Mouse (Mus musculus) cerebellum, adult 9-11 months (tissue): ENCODE data around the gene Rab1a.
"Not testable (repeated sequence)": the region's sequence is repeated elsewhere in the genome, so short reads cannot be mapped to it uniquely, and the experiment has no call there.

ENCODE experiments used
- DNase-seq: peaks from one replicate; pipeline ENCODE4 v3.0.0; 2022

Rab1a gene

DNA sequence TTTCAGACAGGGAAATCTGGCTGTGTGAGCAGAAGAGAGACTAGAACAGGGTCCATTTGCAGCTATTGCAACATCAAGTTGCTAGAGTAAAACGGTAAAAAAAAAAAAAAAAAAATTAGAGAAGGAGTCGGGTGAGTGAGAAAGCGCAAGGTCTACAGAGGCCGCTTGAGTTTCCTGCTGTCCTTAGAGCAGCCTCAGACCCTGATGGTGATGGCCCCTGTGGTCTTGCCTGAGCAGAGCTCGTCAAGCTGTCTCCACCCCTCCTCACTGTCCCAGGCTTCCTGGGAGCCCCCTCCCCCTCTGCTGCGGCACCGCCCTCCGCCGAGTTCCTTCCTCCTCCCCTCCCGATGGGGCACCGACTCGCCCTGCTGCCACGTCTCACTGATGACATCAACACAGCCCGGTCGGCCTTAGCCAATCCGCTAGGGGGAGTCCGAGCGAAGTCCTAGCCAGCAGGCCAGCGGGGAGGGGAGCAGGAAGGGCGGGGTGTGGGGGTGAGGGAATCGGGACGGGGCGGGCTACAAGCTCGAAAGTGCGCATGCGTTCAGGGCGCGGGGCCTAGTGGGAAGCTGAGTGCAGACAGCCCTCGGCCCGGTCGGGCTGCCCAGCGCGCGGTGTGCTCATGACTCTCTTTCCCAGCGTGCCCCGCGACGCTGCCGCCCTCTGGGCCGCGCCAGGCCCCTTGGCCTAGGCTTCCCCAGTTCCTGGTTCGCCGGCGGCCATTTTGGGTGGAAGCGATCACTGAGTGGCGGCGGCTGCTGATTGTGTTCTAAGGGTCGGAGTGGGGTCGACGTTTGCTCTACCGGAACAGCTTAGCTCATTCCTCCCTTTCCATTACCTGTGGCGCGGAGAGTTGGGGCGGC is at the start of gene Rab1a:
Rab1a (plus strand) TSS at position 720 of the 863 bp plus-strand sequence.
- peak; percentile 100 for DNase-seq

DNA sequence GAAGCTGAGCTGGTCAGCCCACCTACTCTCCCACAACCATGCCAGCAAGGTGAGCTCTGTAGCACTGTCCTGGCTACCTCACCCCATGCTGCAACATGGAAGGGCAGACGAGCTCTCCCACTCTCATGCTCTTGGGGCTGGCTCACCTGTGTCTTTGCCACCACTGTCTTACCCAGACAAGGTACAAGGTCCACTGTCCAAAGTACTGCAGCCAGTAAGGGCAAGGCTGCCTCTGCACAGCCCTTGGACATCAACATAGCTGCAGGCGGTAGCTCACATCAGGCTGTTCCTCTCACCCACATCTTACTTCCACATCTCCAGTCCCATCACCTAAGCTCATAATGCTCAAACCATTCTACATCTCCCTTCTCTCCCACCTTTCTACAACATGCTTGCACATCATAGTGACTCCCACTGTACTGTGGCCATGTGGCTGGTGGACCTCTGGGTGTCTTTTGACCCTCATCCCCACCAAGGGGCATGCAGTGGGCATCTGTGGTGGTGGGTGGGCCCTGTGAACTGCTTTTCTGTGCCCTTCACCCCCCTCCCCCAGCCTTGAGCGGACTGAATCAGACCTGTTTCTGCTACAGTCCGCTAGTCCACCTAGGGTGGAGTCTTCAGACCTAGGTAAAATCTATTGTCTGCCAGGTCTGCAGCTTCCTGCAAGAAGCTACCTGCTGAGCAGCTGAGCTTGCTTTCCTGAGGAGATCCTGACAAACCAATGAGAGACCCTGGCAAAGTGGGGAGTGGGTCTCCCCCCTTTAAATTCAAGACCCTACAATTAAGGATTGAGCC is 48.9 kb upstream of the Rab1a start:
- DNase-seq: no peak

DNA sequence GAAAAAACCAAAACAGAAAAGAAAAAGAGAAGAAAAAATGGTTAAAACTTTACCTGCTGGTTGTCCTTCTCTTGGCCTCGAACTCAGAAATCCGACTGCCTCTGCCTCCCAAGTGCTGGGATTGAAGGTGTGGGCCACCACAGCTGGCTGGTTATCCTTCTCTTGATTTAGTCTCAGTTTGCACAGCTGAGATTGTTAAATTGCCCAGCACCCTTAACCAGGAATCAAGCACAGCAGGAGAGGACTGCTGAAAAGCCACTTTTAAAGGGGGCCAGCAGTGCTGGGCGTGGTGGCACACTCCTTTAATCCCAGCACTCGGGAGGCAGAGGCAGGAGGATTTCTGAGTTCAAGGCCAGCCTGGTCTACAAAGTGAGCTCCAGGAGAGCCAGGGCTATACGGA is 47.7 kb upstream of the Rab1a start:
- DNase-seq: not testable (repeated sequence)

DNA sequence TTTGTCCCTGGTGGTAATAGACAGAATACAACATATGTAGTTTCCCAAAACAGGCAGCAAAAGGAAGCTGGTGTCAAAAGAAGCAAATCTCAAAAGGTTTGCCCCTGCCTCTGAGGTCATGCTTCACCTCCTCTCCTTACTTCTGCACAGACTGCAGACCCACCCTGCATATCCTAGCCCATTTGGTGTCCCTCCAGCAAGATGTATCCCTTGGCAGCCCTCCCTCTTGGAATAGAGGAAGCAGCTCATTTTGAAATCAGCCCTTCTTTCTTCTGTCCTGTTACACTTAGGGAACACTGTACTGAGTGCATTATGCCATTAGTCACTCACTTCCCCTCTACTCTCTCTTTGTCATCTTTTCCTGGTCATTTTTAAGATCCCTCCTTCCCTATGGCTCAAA is 42.4 kb upstream of the Rab1a start:
- DNase-seq: no peak

DNA sequence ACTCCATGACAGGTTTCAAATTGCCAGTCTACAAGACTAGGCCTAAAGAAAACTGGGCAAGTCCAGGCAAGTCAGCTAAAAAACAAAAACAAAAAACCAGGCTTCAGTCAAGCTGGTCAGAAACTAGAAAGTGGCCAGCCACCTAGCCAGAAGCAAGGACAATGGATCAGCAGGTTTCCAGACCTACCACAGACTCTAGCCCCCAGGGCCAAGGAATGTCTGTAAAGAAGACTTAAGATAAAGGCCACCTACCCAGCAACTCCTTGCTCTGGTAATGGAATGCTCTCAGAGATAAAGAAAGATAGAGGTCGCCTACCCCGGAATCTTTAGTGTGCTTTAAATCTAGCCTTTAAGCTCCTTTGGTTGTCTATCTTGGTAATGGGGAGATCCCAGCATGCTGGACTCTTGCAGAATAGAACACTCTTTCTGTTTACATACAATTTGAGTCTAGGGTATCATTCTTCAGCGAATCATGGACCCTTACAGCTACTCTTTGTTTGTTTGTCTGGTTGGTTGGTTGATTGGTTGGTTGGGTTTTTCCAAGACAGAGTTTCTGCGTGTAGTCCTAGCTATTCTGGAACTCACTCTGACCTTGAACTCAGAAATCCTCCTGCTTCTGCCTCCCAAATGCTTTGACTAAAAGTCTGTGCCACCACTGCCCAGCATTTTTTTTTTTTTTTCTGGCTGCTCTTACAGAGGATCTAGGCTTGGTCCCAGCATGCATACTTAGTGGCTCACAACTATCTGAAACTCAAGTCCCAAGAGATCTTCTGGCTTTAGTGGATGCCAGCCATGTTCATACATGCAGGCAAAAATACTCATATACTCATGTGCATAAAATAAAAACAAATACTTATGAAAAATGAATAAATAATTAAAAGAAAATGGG is 36.0 kb upstream of the Rab1a start:
- no peak for DNase-seq

DNA sequence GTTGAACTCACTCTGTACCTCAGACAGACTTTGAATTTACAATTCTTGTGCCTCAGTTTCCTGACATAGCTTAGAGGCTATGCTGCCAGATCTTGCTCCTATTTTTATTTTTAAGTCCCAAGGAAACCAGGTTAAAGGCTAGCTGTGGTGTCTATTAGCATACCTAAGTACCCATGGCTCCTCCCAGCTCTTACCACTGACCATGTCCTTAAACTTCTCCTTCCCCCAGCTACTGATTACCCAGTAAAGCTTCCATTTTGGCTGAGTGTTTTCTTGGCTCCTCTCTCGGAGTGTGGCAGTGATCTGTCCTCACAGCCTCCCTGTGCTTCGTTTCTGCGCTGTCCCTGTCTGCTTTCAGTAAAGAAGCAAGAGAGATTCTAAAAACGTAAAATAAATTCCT is 35.2 kb upstream of the Rab1a start:
- DNase-seq: no peak

DNA sequence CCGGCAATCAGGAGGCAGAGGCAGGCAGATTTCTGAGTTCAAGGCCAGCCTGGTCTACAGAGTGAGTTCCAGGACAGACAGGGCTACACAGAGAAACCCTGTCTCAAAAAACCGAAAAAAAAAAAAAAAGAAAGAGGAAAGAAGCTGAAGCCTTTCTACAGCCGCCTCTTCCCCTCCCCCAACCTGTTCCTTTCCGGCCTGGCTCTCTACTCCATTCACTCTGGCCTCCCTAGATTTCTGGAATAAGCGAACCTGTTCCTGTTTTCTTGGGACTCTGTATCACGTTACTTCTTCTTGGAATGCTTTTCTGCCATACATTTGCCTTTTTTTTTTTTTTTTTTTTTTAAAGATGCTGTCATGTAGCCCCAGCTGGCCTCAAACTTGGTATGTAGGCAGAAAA is 34.8 kb upstream of the Rab1a start:
- not testable (repeated sequence) for DNase-seq

DNA sequence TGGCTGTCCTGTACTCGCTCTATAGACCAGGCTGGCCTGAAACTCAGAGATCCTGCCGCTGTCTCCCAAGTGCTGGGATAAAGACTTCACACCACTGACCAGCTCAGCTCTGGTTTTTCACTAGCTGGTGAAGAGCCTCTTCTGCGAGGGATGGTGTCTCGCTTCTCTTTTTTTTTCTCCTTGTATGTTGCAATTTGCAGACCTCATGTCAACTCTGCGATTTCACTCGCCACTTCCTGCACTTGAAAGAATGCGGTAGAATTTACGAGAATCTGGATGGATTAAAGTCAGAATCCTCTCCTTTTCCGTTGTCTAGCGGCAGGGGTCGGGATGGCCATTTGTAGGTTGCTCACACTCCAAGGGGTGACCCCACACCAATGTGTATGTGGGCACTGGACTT is 32.3 kb upstream of the Rab1a start:
- no peak for DNase-seq

DNA sequence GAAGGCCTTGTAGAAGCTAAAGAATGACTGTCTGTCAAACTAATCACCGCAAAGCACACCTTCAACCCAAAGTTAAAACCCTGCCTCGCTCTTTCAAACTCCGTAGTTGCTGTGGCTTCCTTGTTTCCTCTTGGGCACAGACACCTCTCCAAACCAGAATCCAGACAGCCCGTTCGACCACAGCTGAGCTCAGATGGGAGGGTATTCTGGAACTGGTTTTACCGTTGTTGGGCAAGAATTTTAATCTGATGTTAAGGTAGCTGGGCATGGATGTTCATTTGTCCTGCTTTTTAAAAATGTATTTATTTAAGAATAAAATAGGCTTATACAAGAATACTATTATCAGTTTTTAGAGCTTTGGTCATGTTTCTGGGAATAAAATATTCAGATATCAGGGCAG is 14.0 kb upstream of the Rab1a start:
- DNase-seq: no peak

DNA sequence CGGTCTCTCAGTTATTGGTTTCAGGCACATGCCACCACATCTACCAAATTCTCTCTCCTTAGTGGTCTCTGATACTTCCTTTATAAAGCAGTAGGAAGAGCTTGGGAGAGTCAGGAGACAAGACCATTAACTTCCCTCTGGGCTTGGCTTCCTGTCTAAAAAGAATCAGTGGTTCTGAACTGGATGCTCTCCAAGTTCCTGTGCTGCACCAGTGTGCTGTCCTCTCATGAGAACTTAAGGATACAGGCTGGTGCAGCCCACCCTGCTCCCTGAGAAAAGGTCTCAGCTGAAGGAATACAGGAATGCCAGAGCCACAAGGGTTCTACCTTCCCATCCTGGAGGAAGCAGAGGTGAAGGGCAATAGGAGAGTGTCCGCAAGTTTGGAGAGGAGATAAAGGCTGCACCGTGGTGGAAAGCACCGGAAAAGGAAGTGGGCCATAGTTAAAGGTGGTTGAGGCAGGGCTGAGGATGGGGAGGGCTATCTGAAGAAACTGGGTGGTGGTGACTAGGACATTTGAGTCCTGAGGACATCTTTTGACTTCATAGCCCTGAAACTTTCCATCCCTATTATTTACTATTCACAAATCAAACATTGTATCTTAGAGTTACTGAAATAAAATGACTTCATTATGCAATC is 8.0 kb upstream of the Rab1a start:
- no peak for DNase-seq

DNA sequence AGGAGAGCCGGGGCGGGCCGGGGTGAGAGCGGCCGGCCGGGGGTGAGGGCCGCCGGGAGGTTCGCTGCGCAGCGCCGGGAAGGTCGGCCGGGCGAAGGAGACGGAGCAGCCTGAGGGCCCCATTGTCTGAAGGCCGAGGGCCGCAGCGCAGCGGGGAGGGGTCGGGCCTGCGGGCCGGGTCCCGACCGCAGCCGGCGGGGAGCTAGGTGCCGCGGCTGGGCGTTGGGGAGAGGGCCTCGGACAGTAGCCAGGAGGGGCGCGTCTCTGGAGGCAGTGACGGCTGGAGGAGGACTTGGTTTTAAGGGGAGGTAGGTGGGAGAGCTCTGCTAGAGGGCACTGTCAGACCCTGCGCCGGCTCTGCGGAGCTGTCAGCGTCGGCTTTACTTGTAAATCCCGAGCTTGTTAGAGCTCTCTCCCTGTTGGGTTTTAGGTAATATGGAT is 449 bp downstream of the Rab1a start:
- peak; percentile 75 for DNase-seq

DNA sequence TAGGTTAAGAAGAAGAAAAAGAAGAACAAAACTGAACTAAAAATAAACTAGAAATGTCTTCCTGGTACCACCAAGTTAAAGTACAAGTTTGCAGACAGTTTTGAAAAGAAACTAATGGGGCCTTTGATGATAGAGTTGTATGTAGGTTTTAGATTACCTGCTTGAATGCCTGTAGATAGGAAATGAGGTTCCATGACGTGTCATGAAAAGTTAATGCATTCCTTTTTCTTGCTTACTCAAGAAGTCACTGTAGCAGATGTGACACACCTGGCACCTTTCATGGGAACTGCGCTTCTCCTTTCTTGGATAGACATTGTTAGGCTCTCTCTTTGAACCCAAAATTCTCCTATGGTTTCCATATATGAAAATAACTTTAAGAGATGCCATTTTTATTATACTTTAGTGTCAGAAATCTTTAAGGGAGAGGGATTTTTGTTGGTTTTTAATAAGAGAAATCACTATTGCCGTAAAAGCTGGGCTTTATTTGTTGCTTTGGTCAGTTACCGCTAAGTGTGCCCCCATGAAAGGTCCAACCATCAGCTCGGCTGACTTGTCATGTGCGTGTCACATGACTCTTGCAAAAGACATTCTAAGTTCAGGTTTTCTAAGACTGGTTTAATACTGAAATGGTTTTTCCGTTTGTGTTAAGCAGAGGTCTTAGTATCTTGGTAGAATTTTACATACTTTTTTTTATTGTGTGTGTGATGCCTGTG is 1.2 kb downstream of the Rab1a start:
- DNase-seq: no peak

DNA sequence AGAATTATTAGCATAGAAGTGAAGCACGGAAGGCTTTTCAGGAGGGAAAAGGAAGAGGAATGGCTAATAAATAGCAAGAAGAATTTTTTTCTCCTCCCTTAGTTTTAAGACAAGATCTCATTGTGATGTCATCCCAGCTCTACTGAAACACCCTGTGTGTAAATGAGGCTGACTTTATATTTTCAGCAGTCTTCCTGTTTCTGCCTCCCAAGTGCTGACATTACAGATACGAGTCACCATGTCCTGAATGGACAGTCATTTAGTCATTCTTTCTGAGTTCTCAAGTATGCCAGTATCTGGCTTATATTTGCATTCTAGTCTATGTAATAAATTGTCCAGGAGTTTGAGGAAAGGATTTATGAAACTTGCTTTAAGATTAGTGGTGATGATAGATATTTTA is 3.1 kb downstream of the Rab1a start:
- no peak for DNase-seq

DNA sequence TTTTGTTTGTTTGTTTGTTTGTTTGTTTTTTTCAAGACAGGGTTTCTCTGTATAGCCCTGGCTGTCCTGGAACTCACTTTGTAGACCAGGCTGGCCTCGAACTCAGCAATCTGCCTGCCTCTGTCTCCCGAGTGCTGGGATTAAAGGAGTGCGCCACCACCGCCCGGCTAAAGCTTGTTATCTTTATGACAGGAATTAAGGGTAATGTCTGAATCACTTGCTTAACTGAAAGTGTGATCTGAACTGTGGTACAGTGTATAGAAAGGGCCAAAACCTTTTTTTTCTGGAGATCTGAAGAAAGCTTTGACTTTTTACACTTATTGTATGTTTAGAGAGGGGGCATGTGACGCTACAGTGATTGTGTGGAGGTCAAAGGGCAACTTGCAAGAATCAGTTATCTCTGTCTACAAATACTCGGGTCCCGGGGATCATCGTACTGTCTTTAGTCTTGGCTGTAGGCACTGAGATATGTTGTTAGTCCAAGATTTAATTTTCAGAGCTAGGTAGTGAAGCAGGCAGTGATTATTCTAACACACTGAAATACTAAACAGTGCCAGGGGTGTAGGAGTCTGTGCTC is 3.7 kb downstream of the Rab1a start:
- no peak for DNase-seq

DNA sequence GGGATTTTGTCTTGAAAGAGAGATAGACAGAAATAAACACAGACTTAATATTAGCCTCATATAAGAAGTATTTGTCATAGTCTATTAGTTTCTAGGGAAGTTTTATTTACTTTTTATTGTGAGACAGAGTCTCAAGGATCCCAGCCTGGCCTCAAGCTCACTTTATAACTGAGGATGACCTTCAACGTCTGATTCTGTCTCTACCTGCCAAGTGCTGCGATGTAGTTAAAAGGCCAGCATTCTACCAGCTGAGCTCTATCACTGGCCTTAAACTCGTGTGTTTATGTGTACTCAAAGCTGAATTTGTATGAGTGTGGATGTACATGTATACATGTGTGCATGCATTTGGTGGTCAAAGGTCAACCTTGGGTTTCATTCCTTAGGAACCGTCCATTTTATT is 4.3 kb downstream of the Rab1a start:
- DNase-seq: no peak

DNA sequence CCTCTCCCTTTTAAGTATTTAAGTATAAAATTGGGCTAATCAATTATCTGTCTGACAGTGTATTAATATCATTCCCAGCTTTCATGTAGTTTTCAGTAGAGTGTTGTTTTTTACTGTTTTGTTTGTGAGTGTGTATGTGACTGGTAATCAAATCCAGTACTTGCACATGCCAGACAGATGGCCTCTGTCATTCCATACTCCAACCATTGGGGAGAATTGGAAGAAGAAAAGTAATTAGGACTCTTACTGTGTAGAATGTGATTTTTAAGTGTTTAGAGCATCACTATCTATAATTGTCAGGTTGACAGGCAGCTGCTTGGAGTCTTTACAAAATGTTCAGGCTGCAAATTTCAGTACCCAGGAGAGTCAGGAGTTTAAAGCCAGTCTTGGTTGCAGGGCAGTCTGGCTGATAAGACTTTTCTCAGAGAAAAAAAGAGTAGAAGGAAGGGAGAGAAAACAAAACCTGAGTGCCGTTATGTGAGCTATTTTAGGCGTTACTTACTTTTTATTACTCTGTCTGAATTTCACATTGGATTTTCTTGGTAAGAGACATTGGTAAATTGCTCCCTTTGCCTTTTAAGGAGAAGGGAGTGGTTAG is 5.5 kb downstream of the Rab1a start:
- no peak for DNase-seq

DNA sequence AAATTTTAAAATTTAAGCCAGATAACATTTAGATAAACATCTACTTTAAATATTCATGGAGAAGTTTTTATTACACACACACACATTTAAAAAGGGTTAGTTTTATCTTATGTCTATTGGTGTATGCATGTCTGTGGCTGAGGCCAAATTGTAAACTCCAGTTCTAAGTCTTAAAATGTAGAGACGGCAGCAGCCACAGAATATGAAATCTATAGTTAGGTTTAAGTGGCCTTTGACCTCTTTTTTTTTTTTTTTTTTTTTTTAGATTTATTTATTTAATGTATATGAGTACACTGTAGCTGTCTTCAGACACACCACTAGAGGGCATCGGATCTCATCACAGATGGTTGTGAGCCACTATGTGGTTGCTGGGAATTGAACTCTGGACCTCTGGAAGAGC is 6.4 kb downstream of the Rab1a start:
- DNase-seq: no peak

DNA sequence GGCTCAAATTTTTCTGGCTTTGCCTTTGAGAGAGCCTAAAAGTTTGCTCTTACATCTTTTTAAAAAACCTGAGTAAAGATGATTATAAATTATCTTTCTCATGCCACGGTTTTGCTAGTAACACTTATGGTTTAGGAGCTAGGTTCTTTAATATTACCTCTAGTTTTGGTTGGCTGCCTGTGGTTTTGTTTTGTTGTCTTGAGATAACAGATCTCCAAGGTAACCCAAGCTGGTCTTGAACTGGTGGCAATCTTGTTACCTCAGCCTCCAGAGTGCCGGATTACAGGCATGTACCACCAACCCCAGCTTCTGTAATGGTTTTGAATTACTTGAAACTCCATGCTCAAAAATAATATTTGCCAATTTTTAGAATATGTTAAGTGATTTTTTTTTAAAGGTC is 10.6 kb downstream of the Rab1a start:
- no peak for DNase-seq

DNA sequence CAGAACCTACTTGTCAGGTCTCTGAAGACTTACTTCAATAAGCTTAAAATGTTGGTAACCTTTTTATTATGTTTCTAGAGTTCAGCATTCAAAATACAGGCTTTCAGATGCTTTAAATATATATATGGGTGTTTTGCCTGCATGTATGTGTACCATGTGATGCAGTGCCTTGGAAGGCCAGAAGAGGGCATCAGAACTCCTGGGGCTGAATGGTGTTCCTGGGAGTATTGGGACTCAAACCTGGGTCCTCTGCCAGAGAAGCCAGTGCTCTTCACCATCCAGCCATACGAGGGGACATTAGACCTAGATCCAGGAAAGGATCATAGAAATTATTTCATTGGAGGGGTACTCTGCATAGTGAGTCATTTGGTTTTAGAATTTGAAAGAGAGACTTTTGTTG is 13.5 kb downstream of the Rab1a start:
- no peak for DNase-seq

DNA sequence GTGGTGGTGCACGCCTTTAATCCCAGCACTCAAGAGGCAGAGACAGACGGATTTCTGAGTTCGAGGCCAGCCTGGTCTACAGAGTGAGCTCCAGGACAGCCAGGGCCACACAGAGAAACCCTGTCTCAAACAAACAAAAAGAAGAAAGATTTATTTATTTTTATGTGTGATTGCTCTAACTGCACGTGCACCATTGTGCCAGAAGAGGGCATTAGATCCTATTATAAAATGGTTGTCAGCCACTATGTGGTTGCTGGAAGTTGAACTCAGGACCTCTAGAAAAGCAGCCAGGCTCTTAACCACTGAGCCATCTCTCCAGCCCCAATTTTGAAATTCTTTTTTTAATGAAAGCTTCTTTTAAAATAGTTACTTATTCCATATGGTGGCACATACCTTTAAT is 15.2 kb downstream of the Rab1a start:
- DNase-seq: no peak

DNA sequence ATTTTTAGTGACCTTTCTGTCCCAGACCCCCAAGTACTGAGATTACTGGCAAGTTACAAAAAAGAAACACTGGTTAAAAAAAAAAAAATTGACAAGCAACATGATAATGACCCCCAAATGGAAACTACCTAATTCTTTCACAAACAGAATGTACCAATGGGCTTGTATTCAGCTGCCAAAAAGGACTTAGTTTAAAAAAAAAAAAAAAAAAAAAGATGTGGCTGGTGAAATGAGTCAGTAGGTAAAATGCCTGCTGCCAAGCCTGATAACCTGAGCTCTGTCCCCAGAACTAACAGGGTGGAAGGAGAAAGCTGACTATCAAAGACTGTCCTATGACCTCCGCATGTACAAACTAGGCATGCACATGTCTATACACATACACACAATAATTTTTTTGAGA is 16.0 kb downstream of the Rab1a start:
- no peak for DNase-seq
